Mouse (Mus musculus) WW6 (cell line): ENCODE measurements at regions not wholly inside any gene's neighbourhood (a gene's known extent, or its start where the extent isn't known, plus 50 kb on each side); places are given as distances from the start of the nearest gene placed in this dataset.

ENCODE experiments used
- DNase-seq: peaks from one replicate; pipeline ENCODE4 v3.0.0-alpha.2; 2013; ENCODE audit warnings: low read depth, low spot score

DNA sequence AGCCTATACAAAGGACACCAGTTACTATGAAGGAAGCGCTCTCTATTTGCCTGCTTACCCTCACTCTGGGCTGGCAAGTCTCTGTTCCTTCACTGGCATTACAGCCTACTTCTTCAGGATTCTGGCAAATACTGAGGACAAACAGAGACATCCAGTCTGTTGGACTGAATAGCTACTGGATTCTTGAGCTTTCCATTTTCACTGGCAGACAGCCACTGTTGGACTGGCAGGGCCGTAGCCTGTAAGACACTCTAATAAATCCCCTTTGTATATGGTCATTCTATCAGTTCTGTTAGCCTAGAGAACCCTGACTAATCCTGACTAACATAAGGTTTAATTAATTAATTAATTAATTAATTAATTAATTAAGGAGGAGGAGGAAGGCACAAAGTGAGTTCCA lies 72.4 kb upstream of the Dhrs4 start:
- DNase-seq, result no peak
